Mouse (Mus musculus): ENCODE data around the gene Olfr485.
"Not testable (repeated sequence)": the region's sequence is repeated elsewhere in the genome, so short reads cannot be mapped to it uniquely, and the experiment has no call there.

Gene Olfr485

GRCm38 (mm10) chr7:108159771-108160170, at the start of gene Olfr485:
Gene Olfr485, minus strand, starts transcription at chr7:108159871.
- no peak for DNase-seq (ENCODE audit: low read depth, low spot score)

- DNase-seq (ENCODE audit: low read depth, low spot score) = no peak
These were observed 37.3 kb upstream of the Olfr485 start for GRCm38 (mm10) chr7:108196938-108197337.

GRCm38 (mm10) chr7:108196337-108196736, 36.7 kb upstream of the Olfr485 start:
- DNase-seq (ENCODE audit: low read depth, low spot score) = not testable (repeated sequence)

GRCm38 (mm10) chr7:108192714-108193113, 33.0 kb upstream of the Olfr485 start:
- not testable (repeated sequence) for DNase-seq (ENCODE audit: low read depth, low spot score)

- DNase-seq (ENCODE audit: low read depth, low spot score) = not testable (repeated sequence)
These were observed 31.5 kb upstream of the Olfr485 start for GRCm38 (mm10) chr7:108191196-108191595.

GRCm38 (mm10) chr7:108185237-108185636, 25.6 kb upstream of the Olfr485 start:
- DNase-seq (ENCODE audit: low read depth, low spot score) = not testable (repeated sequence)

GRCm38 (mm10) chr7:108184401-108184800, 24.7 kb upstream of the Olfr485 start:
- DNase-seq (ENCODE audit: low read depth, low spot score) = not testable (repeated sequence)

GRCm38 (mm10) chr7:108172642-108173041, 13.0 kb upstream of the Olfr485 start, which contains the start of gene Olfr486:
Gene Olfr486, minus strand, starts transcription at chr7:108172742.
- not testable (repeated sequence) for DNase-seq (ENCODE audit: low read depth, low spot score)

GRCm38 (mm10) chr7:108127349-108127748, 32.3 kb downstream of the Olfr485 start, which contains the start of gene Olfr484:
Gene Olfr484, minus strand, starts transcription at chr7:108127449.
- DNase-seq (ENCODE audit: low read depth, low spot score) = no peak

- DNase-seq (ENCODE audit: low read depth, low spot score) = no peak
These were observed 38.3 kb downstream of the Olfr485 start for GRCm38 (mm10) chr7:108121416-108121815.

- DNase-seq (ENCODE audit: low read depth, low spot score) = no peak
These were observed 39.0 kb downstream of the Olfr485 start for GRCm38 (mm10) chr7:108120681-108121080.
